Mouse (Mus musculus): Measurements from ENCODE around the gene Pde10a. TPM values are rescaled to one million over a fixed set of nuclear protein-coding genes. Genes with fewer than 3 reads are reported as not detected.
A peak's percentile ranks its signal among the peaks of the same experiment; 100 is the strongest.

Pde10a gene
- total RNA-seq (2017): 8.4 and 16.1 TPM in 2 replicates

GRCm38 (mm10) chr17:8525225-8525721 is at the start of gene Pde10a:
Gene Pde10a, plus strand, starts transcription at chr17:8525372.
- ATAC-seq (replicated peaks; ENCODE audit: low read depth, poor library complexity, severe bottlenecking): 0 out of 2 replicates have a peak, but pooled peaks have one; percentile 12

GRCm38 (mm10) chr17:8478554-8478953 is 46.6 kb upstream of the Pde10a start:
- no peak for ATAC-seq (replicated peaks; ENCODE audit: low read depth, poor library complexity, severe bottlenecking)

- no peak for ATAC-seq (replicated peaks; ENCODE audit: low read depth, poor library complexity, severe bottlenecking)
Measured at GRCm38 (mm10) chr17:8479493-8480128, 45.6 kb upstream of the Pde10a start.

GRCm38 (mm10) chr17:8481797-8482196 is 43.4 kb upstream of the Pde10a start:
- ATAC-seq (replicated peaks; ENCODE audit: low read depth, poor library complexity, severe bottlenecking): no peak

GRCm38 (mm10) chr17:8482876-8483275 is 42.3 kb upstream of the Pde10a start:
- ATAC-seq (replicated peaks; ENCODE audit: low read depth, poor library complexity, severe bottlenecking): no peak

GRCm38 (mm10) chr17:8484246-8484645 is 40.9 kb upstream of the Pde10a start:
- no peak for ATAC-seq (replicated peaks; ENCODE audit: low read depth, poor library complexity, severe bottlenecking)

- ATAC-seq (replicated peaks; ENCODE audit: low read depth, poor library complexity, severe bottlenecking): no peak
Measured at GRCm38 (mm10) chr17:8485146-8485545, 40.0 kb upstream of the Pde10a start.

GRCm38 (mm10) chr17:8487824-8488223 is 37.3 kb upstream of the Pde10a start:
- ATAC-seq (replicated peaks; ENCODE audit: low read depth, poor library complexity, severe bottlenecking): no peak

- ATAC-seq (replicated peaks; ENCODE audit: low read depth, poor library complexity, severe bottlenecking): no peak
Measured at GRCm38 (mm10) chr17:8490971-8491370, 34.2 kb upstream of the Pde10a start.

GRCm38 (mm10) chr17:8493461-8493860 is 31.7 kb upstream of the Pde10a start:
- ATAC-seq (replicated peaks; ENCODE audit: low read depth, poor library complexity, severe bottlenecking): no peak

GRCm38 (mm10) chr17:8498151-8498550 is 27.0 kb upstream of the Pde10a start:
- ATAC-seq (replicated peaks; ENCODE audit: low read depth, poor library complexity, severe bottlenecking): 0 out of 2 replicates have a peak, but pooled peaks have one; percentile 5

- peak; percentile 46 for ATAC-seq (replicated peaks; ENCODE audit: low read depth, poor library complexity, severe bottlenecking)
Measured at GRCm38 (mm10) chr17:8498655-8499054, 26.5 kb upstream of the Pde10a start.

GRCm38 (mm10) chr17:8499564-8500117 is 25.5 kb upstream of the Pde10a start:
- ATAC-seq (replicated peaks; ENCODE audit: low read depth, poor library complexity, severe bottlenecking): no peak

GRCm38 (mm10) chr17:8504381-8504780 is 20.8 kb upstream of the Pde10a start:
- no peak for ATAC-seq (replicated peaks; ENCODE audit: low read depth, poor library complexity, severe bottlenecking)

- peak; percentile 83 for ATAC-seq (replicated peaks; ENCODE audit: low read depth, poor library complexity, severe bottlenecking)
Measured at GRCm38 (mm10) chr17:8505669-8506426, 19.3 kb upstream of the Pde10a start.

- ATAC-seq (replicated peaks; ENCODE audit: low read depth, poor library complexity, severe bottlenecking): no peak
Measured at GRCm38 (mm10) chr17:8506726-8507125, 18.4 kb upstream of the Pde10a start.

- ATAC-seq (replicated peaks; ENCODE audit: low read depth, poor library complexity, severe bottlenecking): no peak
Measured at GRCm38 (mm10) chr17:8507654-8508053, 17.5 kb upstream of the Pde10a start.

GRCm38 (mm10) chr17:8508305-8509141 is 16.6 kb upstream of the Pde10a start:
- ATAC-seq (replicated peaks; ENCODE audit: low read depth, poor library complexity, severe bottlenecking): peak; percentile 62

- ATAC-seq (replicated peaks; ENCODE audit: low read depth, poor library complexity, severe bottlenecking): no peak
Measured at GRCm38 (mm10) chr17:8516006-8516405, 9.2 kb upstream of the Pde10a start.

GRCm38 (mm10) chr17:8523986-8524385 is 1.2 kb upstream of the Pde10a start:
- no peak for ATAC-seq (replicated peaks; ENCODE audit: low read depth, poor library complexity, severe bottlenecking)

Measured in common myeloid progenitor, adult 5-6 weeks (primary cell).